Mouse (Mus musculus): ENCODE measurements around the gene Gm42878. TPM values are rescaled to one million over a fixed set of nuclear protein-coding genes. Genes with fewer than 3 reads are reported as not detected.

Gene Gm42878
- polyA plus RNA-seq, 1 experiment, result 0.13 TPM

- Histone ChIP-seq H3K4me1 (ENCODE audit: control insufficient read depth, insufficient read depth, low read length) (no peaks in the 10 kb centered on the region), H3K4me3 (ENCODE audit: insufficient read depth, low read depth, low read length) (no peak overlapping the region), H3K27me3 (replicated peaks; ENCODE audit: control insufficient read depth, insufficient read depth, low read length) (no peaks in the 10 kb centered on the region), H3K36me3 (ENCODE audit: control insufficient read depth, insufficient read depth, low read length) (no peaks in the 10 kb centered on the region; the same call in 1 of the 2 replicates), H3K27ac (ENCODE audit: insufficient read depth, low read depth, low read length) (no peak overlapping the region)
- TF ChIP-seq POLR2A (IDR thresholded peaks at IDR 0.05; ENCODE audit: low read depth, low read length), result no peak
- WGBS, result 37% methylated on average over 3 of the region's 3 CpGs
- no peak for DNase-seq
Observed at GRCm38 (mm10) chr5:121469566-121469965, 75.7 kb downstream of the Gm42878 start.

Other genes starting within 250 kb of the Gm42878 start
- 41.0 and 48.6 TPM in 2 replicates for gene Trafd1, start 159.8 kb downstream of the Gm42878 start, polyA plus RNA-seq (2012; rRNA removed)
- gene Naa25, start 147.5 kb downstream of the Gm42878 start, polyA plus RNA-seq (2012; rRNA removed), result 7.0 and 8.1 TPM in 2 replicates
- 147 and 171 TPM in 2 replicates for gene Tmem116, start 93.6 kb downstream of the Gm42878 start, polyA plus RNA-seq (2012; rRNA removed)
- gene Erp29, start 93.0 kb downstream of the Gm42878 start, polyA plus RNA-seq (2012; rRNA removed), result 56.7 and 77.8 TPM in 2 replicates
- not detected in 2 replicates for gene Adam1b, start 42.0 kb downstream of the Gm42878 start, polyA plus RNA-seq (2012; rRNA removed)
- gene Adam1a, start within 50 bp of the Gm42878 start, polyA plus RNA-seq (2012; rRNA removed), result 2.0 and 2.2 TPM in 2 replicates
- 32.6 and 36.6 TPM in 2 replicates for gene Mapkapk5, start 423 bp upstream of the Gm42878 start, polyA plus RNA-seq (2012; rRNA removed)
- gene Aldh2, start 48.3 kb upstream of the Gm42878 start, polyA plus RNA-seq (2012; rRNA removed), result 1,369 and 1,431 TPM in 2 replicates
- gene Acad12, start 73.5 kb upstream of the Gm42878 start, polyA plus RNA-seq (2012; rRNA removed), result 47.0 and 51.4 TPM in 2 replicates
- gene Acad10, start 115.0 kb upstream of the Gm42878 start, polyA plus RNA-seq (2012; rRNA removed), result 55.9 and 68.1 TPM in 2 replicates
- gene Brap, start 115.1 kb upstream of the Gm42878 start, polyA plus RNA-seq (2012; rRNA removed), result 44.0 and 50.1 TPM in 2 replicates
- 111 and 112 TPM in 2 replicates for gene Atxn2, start 165.9 kb upstream of the Gm42878 start, polyA plus RNA-seq (2012; rRNA removed)